Mouse (Mus musculus): ENCODE measurements around the gene Hspa1l.

GRCm38 (mm10) chr17:34960702-34961493, 11.6 kb upstream of the Hspa1l start:
- TF ChIP-seq CTCF (IDR thresholded peaks at IDR 0.05; ENCODE audit: insufficient read depth, low read length) (no peak), POLR2A (IDR thresholded peaks at IDR 0.05; ENCODE audit: borderline replicate concordance, extremely low read depth, low read depth, low read length) (no peak)
